Mouse (Mus musculus) MEL (cell line): Measurements from ENCODE around the gene Myl4. TPM values are rescaled to one million over a fixed set of nuclear protein-coding genes. Genes with fewer than 3 reads are reported as not detected.

ENCODE experiments used
- DNase-seq: peaks from one replicate; pipeline ENCODE4 v3.0.0; 2011; ENCODE audit warnings: low read depth, low spot score
- H3K27ac ChIP-seq: 2 replicates; pipeline ENCODE4 v1.5.1; 2012; ENCODE audit warnings: low read depth, mild to moderate bottlenecking, control low read depth, low read length, moderate library complexity; ENCODE audit not compliant: control insufficient read depth
- H3K27me3 ChIP-seq, 2 experiments: fragments of 150-350 bp in 1 of 2; sonication (generic) in 1 of 2; 2 replicates each; pipeline ENCODE4 v1.6.1; 2012; ENCODE audit warnings: low read length in 2 of 2, mild to moderate bottlenecking in 2 of 2, improper control_type of control experiment in 1 of 2, moderate library complexity in 1 of 2; ENCODE audit not compliant: insufficient read depth in 2 of 2, control insufficient read depth in 1 of 2
- H3K36me3 ChIP-seq, 2 experiments: 2 replicates each; pipeline ENCODE4 v1.6.1; 2012 to 2014; ENCODE audit warnings: low read length in 2 of 2, improper control_type of control experiment in 1 of 2, inconsistent platforms in 1 of 2, mild to moderate bottlenecking in 1 of 2; ENCODE audit not compliant: insufficient read depth in 2 of 2, control insufficient read depth in 1 of 2
- H3K4me1 ChIP-seq, 2 experiments: fragments of 150-350 bp in 1 of 2; sonication (generic) in 1 of 2; 2 replicates each; pipeline ENCODE4 v1.6.1; 2012; ENCODE audit warnings: low read length in 2 of 2, improper control_type of control experiment in 1 of 2, mild to moderate bottlenecking in 1 of 2; ENCODE audit not compliant: insufficient read depth in 2 of 2, control insufficient read depth in 1 of 2
- H3K4me3 ChIP-seq, 2 experiments: fragments of 150-350 bp in 1 of 2; sonication (generic) in 1 of 2; 2 replicates each; pipeline ENCODE4 v1.5.1; 2012; ENCODE audit warnings: low read depth in 2 of 2, low read length in 2 of 2, mild to moderate bottlenecking in 2 of 2, moderate library complexity in 2 of 2, control low read depth in 1 of 2, improper control_type of control experiment in 1 of 2; ENCODE audit not compliant: control insufficient read depth in 1 of 2, insufficient read depth in 1 of 2
- H3K79me2 ChIP-seq: 2 replicates; pipeline ENCODE4 v1.6.1; 2012; ENCODE audit warnings: mild to moderate bottlenecking, low read length, moderate library complexity; ENCODE audit not compliant: control insufficient read depth, poor library complexity, insufficient read depth
- H3K9ac ChIP-seq: 2 replicates; pipeline ENCODE4 v1.6.1; 2012; ENCODE audit warnings: low read depth, mild to moderate bottlenecking, control low read depth, low read length, moderate library complexity; ENCODE audit not compliant: control insufficient read depth, poor library complexity, severe bottlenecking
- H3K9me3 ChIP-seq: fragments of 150-350 bp; sonication (generic); replicated peaks from 2 replicates; pipeline ENCODE4 v1.6.1; 2012; ENCODE audit warnings: mild to moderate bottlenecking, low read length, improper control_type of control experiment, moderate library complexity; ENCODE audit not compliant: insufficient read depth
- ELF1 ChIP-seq: IDR thresholded peaks from 2 replicates; pipeline ENCODE4 v1.6.1; 2014; ENCODE audit warnings: low read depth, mild to moderate bottlenecking, inconsistent platforms, low read length, improper control_type of control experiment, moderate library complexity
- ETS1 ChIP-seq: IDR thresholded peaks from 2 replicates; pipeline ENCODE4 v1.6.1; 2012; ENCODE audit warnings: low read depth, mild to moderate bottlenecking, inconsistent platforms, low read length, improper control_type of control experiment, moderate library complexity
- GABPA ChIP-seq: IDR thresholded peaks from 2 replicates; pipeline ENCODE4 v1.6.1; 2012; ENCODE audit warnings: low read depth, mild to moderate bottlenecking, inconsistent platforms, low read length, improper control_type of control experiment, moderate library complexity
- JUND ChIP-seq: IDR thresholded peaks from 2 replicates; pipeline ENCODE4 v1.6.1; 2011; ENCODE audit warnings: low read depth, mild to moderate bottlenecking, improper control_type of control experiment, low read length
- MAFK ChIP-seq: IDR thresholded peaks from 2 replicates; pipeline ENCODE4 v1.6.1; 2011; ENCODE audit warnings: low read depth, mild to moderate bottlenecking, low read length, improper control_type of control experiment, borderline replicate concordance
- MYB ChIP-seq: IDR thresholded peaks from 2 replicates; pipeline ENCODE4 v1.6.1; 2011; ENCODE audit warnings: mild to moderate bottlenecking, low read depth, low read length, improper control_type of control experiment
- NRF1 ChIP-seq: IDR thresholded peaks from 2 replicates; pipeline ENCODE4 v1.6.1; 2014; ENCODE audit warnings: low read depth, mild to moderate bottlenecking, inconsistent platforms, low read length, improper control_type of control experiment, moderate library complexity; ENCODE audit not compliant: poor library complexity, insufficient read depth, severe bottlenecking
- POLR2A ChIP-seq, 2 experiments: IDR thresholded peaks; 2 replicates each; pipeline ENCODE4 v1.6.1; 2011 to 2012; ENCODE audit warnings: low read length in 2 of 2, mild to moderate bottlenecking in 2 of 2, control low read depth in 1 of 2, improper control_type of control experiment in 1 of 2, low read depth in 1 of 2, moderate library complexity in 1 of 2; ENCODE audit not compliant: control insufficient read depth in 1 of 2, insufficient read depth in 1 of 2, poor library complexity in 1 of 2
- POLR2AphosphoS2 ChIP-seq: IDR thresholded peaks from 2 replicates; pipeline ENCODE4 v1.6.1; 2011; ENCODE audit warnings: low read length, improper control_type of control experiment
- RAD21 ChIP-seq: IDR thresholded peaks from 2 replicates; pipeline ENCODE4 v1.6.1; 2011; ENCODE audit warnings: mild to moderate bottlenecking, low read depth, low read length, improper control_type of control experiment
- TAL1 ChIP-seq: IDR thresholded peaks from 2 replicates; pipeline ENCODE4 v1.6.1; 2012; ENCODE audit warnings: mild to moderate bottlenecking, inconsistent platforms, low read length, moderate library complexity, mixed read lengths
- TBP ChIP-seq: IDR thresholded peaks from 2 replicates; pipeline ENCODE4 v1.8.0; 2011; ENCODE audit warnings: low read depth, low read length, improper control_type of control experiment
- ZNF384 ChIP-seq: IDR thresholded peaks from 2 replicates; pipeline ENCODE4 v1.6.1; 2012; ENCODE audit warnings: low read depth, mild to moderate bottlenecking, inconsistent platforms, low read length, improper control_type of control experiment
- polyA plus RNA-seq, 2 experiments: library from polyadenylated mRNA; stranded (reverse) in 1 of 2; unstranded in 1 of 2; fragments of >175 nt in 1 of 2; fragments of >200 nt in 1 of 2; gene quantifications; 2 replicates each; pipeline versions ENCODE4 v1.2.1 to v1.2.4; 2012; ENCODE audit warnings: low replicate concordance in 2 of 2, low read depth in 1 of 2; ENCODE audit not compliant: insufficient read length in 2 of 2, insufficient read depth in 1 of 2, missing spikeins in 1 of 2
- total RNA-seq: library from RNA; depleted of rRNA; stranded (reverse); fragments of 300-350 nt; gene quantifications from 2 replicates; pipeline ENCODE4 v1.2.3, GENCODE M21; 2012; rRNA removed

Myl4 gene
- total and polyA plus RNA-seq, 3 experiments: 0.29 to 1.3 TPM; not detected in 1

GRCm38 (mm10) chr11:104639634-104640033, 89.2 kb downstream of the Myl4 start:
- H3K79me2 ChIP-seq: no peaks in the 10 kb centered on the region
- H3K27me3 ChIP-seq: no peaks in the 10 kb centered on the region; a peak in 1 of 4 replicates
- DNase-seq: no peak
- no peaks in the 10 kb centered on the region for H3K4me1 ChIP-seq
- no peak for TF ChIP-seq JUND
- TF ChIP-seq GABPA: no peak
- no peak for TF ChIP-seq POLR2A (IDR thresholded peaks at IDR 0.05; ENCODE audit: control insufficient read depth in 1 of 2, insufficient read depth in 1 of 2, low read depth in 1 of 2, low read length in 2 of 2, poor library complexity in 1 of 2)
- TF ChIP-seq POLR2AphosphoS2: no peak
- no peak for TF ChIP-seq TAL1
- TF ChIP-seq MYB: no peak
- no peak for TF ChIP-seq ELF1
- TF ChIP-seq RAD21: no peak
- no peak for TF ChIP-seq TBP
- H3K36me3 ChIP-seq: no peaks in the 10 kb centered on the region
- H3K9ac ChIP-seq: no peak overlapping the region
- no peaks in the 10 kb centered on the region for H3K9me3 ChIP-seq
- no peak overlapping the region for H3K4me3 ChIP-seq
- H3K27ac ChIP-seq: no peak overlapping the region

- no peak for DNase-seq
- TF ChIP-seq MAFK (no peak), ZNF384 (no peak), ETS1 (no peak)
- no peak overlapping the region for H3K4me3 ChIP-seq
- H3K36me3 ChIP-seq: no peaks in the 10 kb centered on the region
- H3K27me3 ChIP-seq: no peaks in the 10 kb centered on the region; a peak in 1 of 4 replicates
- no peaks in the 10 kb centered on the region for H3K9me3 ChIP-seq
- no peak overlapping the region for H3K27ac ChIP-seq
- H3K79me2 ChIP-seq: no peaks in the 10 kb centered on the region
- H3K9ac ChIP-seq: no peak overlapping the region
- H3K4me1 ChIP-seq: no peaks in the 10 kb centered on the region
These were observed 90.4 kb downstream of the Myl4 start for GRCm38 (mm10) chr11:104640894-104641293.

- Histone ChIP-seq H3K36me3 (no peaks in the 10 kb centered on the region), H3K27ac (no peak overlapping the region), H3K9ac (no peak overlapping the region), H3K9me3 (no peaks in the 10 kb centered on the region), H3K27me3 (no peaks in the 10 kb centered on the region; a peak in 1 of 4 replicates), H3K4me3 (no peak overlapping the region), H3K79me2 (no peaks in the 10 kb centered on the region), H3K4me1 (no peaks in the 10 kb centered on the region)
- TF ChIP-seq NRF1 (no peak), MAFK (no peak)
- no peak for DNase-seq
These were observed 92.8 kb downstream of the Myl4 start for GRCm38 (mm10) chr11:104643236-104643635.

Other genes starting within 250 kb of the Myl4 start
- gene Kansl1, start 81.8 kb upstream of the Myl4 start, total RNA-seq: 14.9 and 17.1 TPM in 2 replicates
- 10 to 100 TPM; 56.4 to 76.3 TPM for gene Kansl1, start 81.8 kb upstream of the Myl4 start, polyA plus RNA-seq
- 24.4 and 32.6 TPM in 2 replicates for gene Cdc27, start within 50 bp of the Myl4 start, total RNA-seq
- gene Cdc27, start within 50 bp of the Myl4 start, polyA plus RNA-seq: 100 to 1,000 TPM in 1 of 2 experiments, 10 to 100 TPM in 1; 30.4 to 180 TPM
- 0.08 and 0.13 TPM in 2 replicates for gene Itgb3, start 57.3 kb downstream of the Myl4 start, total RNA-seq
- gene Itgb3, start 57.3 kb downstream of the Myl4 start, polyA plus RNA-seq: under 1 TPM in 1 of 2 experiments, not detected in 1; 0.32 TPM
- gene Gm11639, start 135.0 kb downstream of the Myl4 start, total RNA-seq: not detected in 2 replicates
- gene Gm11639, start 135.0 kb downstream of the Myl4 start, polyA plus RNA-seq: not detected